20 mouse cellular contexts compared by ENCODE assay signal in genomic region chr2:170860576-170860975, GRCm38 (mm10).
DNase-seq lines count a peak whose midpoint lies in the region; ATAC-seq and TF ChIP-seq lines count a peak whose summit lies in the region.
"Had no signal": no experiment of that assay in that cellular context is flagged by ENCODE, and none has a peak within 500 bp of the region (broad histone marks: within the 10 kb centered on the region; RNA-seq: fewer than 3 reads in every experiment).

No protein-coding gene starts in this region.

- no peaks in the 10 kb centered on the region for H3K36me3 ChIP-seq in intestine, postnatal 0 days (ENCODE audit: control insufficient read depth, insufficient read depth)
- H3K36me3 ChIP-seq in intestine, embryonic 15.5 days, result no peaks in the 10 kb centered on the region
- H3K36me3 ChIP-seq in lung, postnatal 0 days (ENCODE audit: insufficient read depth, low read length), result no peaks in the 10 kb centered on the region
- H3K36me3 ChIP-seq in stomach, postnatal 0 days (ENCODE audit: control insufficient read depth, insufficient read depth, low read length), result no peaks in the 10 kb centered on the region
- H3K36me3 ChIP-seq: heart, embryonic 13.5 days; kidney, embryonic 15.5 days; limb, embryonic 12.5 days; midbrain, embryonic 12.5 days; stomach, embryonic 15.5 days had no signal

- no peaks in the 10 kb centered on the region for H3K27me3 ChIP-seq in intestine, postnatal 0 days (replicated peaks; ENCODE audit: control insufficient read depth, insufficient read depth, low read length)
- H3K27me3 ChIP-seq in intestine, embryonic 15.5 days (replicated peaks), result no peaks in the 10 kb centered on the region
- H3K27me3 ChIP-seq in lung, postnatal 0 days (replicated peaks; ENCODE audit: insufficient read depth, low read length), result no peaks in the 10 kb centered on the region
- no peaks in the 10 kb centered on the region for H3K27me3 ChIP-seq in stomach, postnatal 0 days (ENCODE audit: control insufficient read depth, insufficient read depth, low read length)
- H3K27me3 ChIP-seq: limb, embryonic 12.5 days; midbrain, embryonic 12.5 days; stomach, embryonic 15.5 days had no signal

- ATAC-seq in intestine, postnatal 0 days, result no peak
- ATAC-seq in intestine, embryonic 15.5 days, result no peak
- no peak for ATAC-seq in lung, postnatal 0 days
- ATAC-seq in stomach, postnatal 0 days (ENCODE audit: low FRiP score, low TSS enrichment), result no peak
- ATAC-seq: activated CD4-positive, CD25-positive, alpha-beta regulatory T cell, adult 4 months; CD4-positive, CD25-positive, alpha-beta regulatory T cell, adult 4 months; liver, postnatal 0 days had no signal

- no peak overlapping the region for H3K9ac ChIP-seq in intestine, postnatal 0 days (ENCODE audit: low read depth, low read length)
- no peak overlapping the region for H3K9ac ChIP-seq in intestine, embryonic 15.5 days
- no peak overlapping the region for H3K9ac ChIP-seq in lung, postnatal 0 days (replicated peaks; ENCODE audit: low read depth)
- H3K9ac ChIP-seq in stomach, postnatal 0 days (ENCODE audit: low read length), result no peak overlapping the region
- H3K9ac ChIP-seq: heart, embryonic 13.5 days; kidney, embryonic 15.5 days; limb, embryonic 12.5 days; liver, postnatal 0 days; midbrain, embryonic 12.5 days; stomach, embryonic 15.5 days had no signal

- no peak overlapping the region for H3K4me2 ChIP-seq in intestine, postnatal 0 days (replicated peaks; ENCODE audit: low read depth)
- H3K4me2 ChIP-seq in intestine, embryonic 15.5 days (replicated peaks), result no peak overlapping the region
- no peak overlapping the region for H3K4me2 ChIP-seq in lung, postnatal 0 days (replicated peaks; ENCODE audit: low read depth, low read length)
- H3K4me2 ChIP-seq in stomach, postnatal 0 days (replicated peaks; ENCODE audit: low read depth), result no peak overlapping the region
- H3K4me2 ChIP-seq: heart, embryonic 13.5 days; kidney, embryonic 15.5 days; limb, embryonic 12.5 days; midbrain, embryonic 12.5 days; stomach, embryonic 15.5 days had no signal

- TF ChIP-seq CTCF in intestine, postnatal 0 days (IDR thresholded peaks at IDR 0.05; ENCODE audit: low read depth), result peak; percentile 38
- peak; percentile 43 for TF ChIP-seq CTCF in lung, postnatal 0 days (IDR thresholded peaks at IDR 0.05)
- peak; percentile 49 for TF ChIP-seq CTCF in stomach, postnatal 0 days (IDR thresholded peaks at IDR 0.05; ENCODE audit: low read depth)

- H3K9me3 ChIP-seq in intestine, postnatal 0 days (ENCODE audit: control insufficient read depth), result no peaks in the 10 kb centered on the region
- no peaks in the 10 kb centered on the region for H3K9me3 ChIP-seq in intestine, embryonic 15.5 days
- H3K9me3 ChIP-seq in lung, postnatal 0 days (ENCODE audit: low read length), result no peaks in the 10 kb centered on the region
- no peaks in the 10 kb centered on the region for H3K9me3 ChIP-seq in stomach, postnatal 0 days (ENCODE audit: control insufficient read depth, low read length)
- H3K9me3 ChIP-seq: heart, embryonic 13.5 days; kidney, embryonic 15.5 days; limb, embryonic 12.5 days; midbrain, embryonic 12.5 days; stomach, embryonic 15.5 days had no signal

- peak; percentile 17 for DNase-seq in adrenal gland, postnatal 14 days
- no peak for DNase-seq in adrenal gland, postnatal 4 days (ENCODE audit: low spot score in 2 of 2)
- no peak for DNase-seq in lung, postnatal 0 days (ENCODE audit: low spot score)
- DNase-seq in lung, postnatal 10 days, result no peak
- DNase-seq in stomach, postnatal 0 days (ENCODE audit: low spot score), result no peak
- DNase-seq in spleen, postnatal 14 days (ENCODE audit: low spot score in 2 of 2), result no peak
- DNase-seq: heart, adult 11 months; liver, postnatal 0 days; right cerebral cortex, adult 18-20 months; thymus, postnatal 14 days had no signal

- H3K4me1 ChIP-seq in intestine, postnatal 0 days (replicated peaks; ENCODE audit: control insufficient read depth, insufficient read depth, low read length), result no peaks in the 10 kb centered on the region
- H3K4me1 ChIP-seq in intestine, embryonic 15.5 days (replicated peaks), result 0 out of 2 replicates have a peak, but pooled peaks cover 3% of the 10 kb centered on the region
- no peaks in the 10 kb centered on the region for H3K4me1 ChIP-seq in lung, postnatal 0 days (ENCODE audit: insufficient read depth, low read depth, low read length)
- H3K4me1 ChIP-seq in stomach, postnatal 0 days (replicated peaks; ENCODE audit: control insufficient read depth, insufficient read depth), result 0 out of 2 replicates have a peak, but pooled peaks cover 3% of the 10 kb centered on the region
- H3K4me1 ChIP-seq: stomach, embryonic 15.5 days had no signal

- WGBS in intestine, postnatal 0 days, result 58% methylated on average over 4 of the region's 4 CpGs
- WGBS in intestine, embryonic 15.5 days, result 56% methylated on average over 4 of the region's 4 CpGs
- WGBS in lung, postnatal 0 days, result 58% methylated on average over 4 of the region's 4 CpGs
- 60% methylated on average over 4 of the region's 4 CpGs for WGBS in stomach, postnatal 0 days

- no peak for TF ChIP-seq EP300 in lung, postnatal 0 days (IDR thresholded peaks at IDR 0.05)
- no peak for TF ChIP-seq EP300 in stomach, postnatal 0 days (optimal IDR thresholded peaks at IDR 0.05)

- H3K4me3 ChIP-seq in intestine, postnatal 0 days (ENCODE audit: low read depth, low read length), result no peak overlapping the region
- H3K4me3 ChIP-seq in intestine, embryonic 15.5 days (replicated peaks), result no peak overlapping the region
- H3K4me3 ChIP-seq in lung, postnatal 0 days (ENCODE audit: low read depth, low read length), result no peak overlapping the region
- no peak overlapping the region for H3K4me3 ChIP-seq in stomach, postnatal 0 days (ENCODE audit: low read depth, low read length)
- H3K4me3 ChIP-seq: heart, embryonic 13.5 days; kidney, embryonic 15.5 days; limb, embryonic 12.5 days; midbrain, embryonic 12.5 days; stomach, embryonic 15.5 days had no signal

- H3K27ac ChIP-seq in intestine, postnatal 0 days (ENCODE audit: low read depth, low read length), result no peak overlapping the region
- no peak overlapping the region for H3K27ac ChIP-seq in intestine, embryonic 15.5 days
- no peak overlapping the region for H3K27ac ChIP-seq in lung, postnatal 0 days (ENCODE audit: low read length)
- no peak overlapping the region for H3K27ac ChIP-seq in stomach, postnatal 0 days (replicated peaks)
- H3K27ac ChIP-seq: heart, embryonic 13.5 days; kidney, embryonic 15.5 days; limb, embryonic 12.5 days; macrophage; midbrain, embryonic 12.5 days; stomach, embryonic 15.5 days had no signal
